Mouse (Mus musculus): Measurements from ENCODE around the gene Tenm2.

Tenm2 gene

DNA sequence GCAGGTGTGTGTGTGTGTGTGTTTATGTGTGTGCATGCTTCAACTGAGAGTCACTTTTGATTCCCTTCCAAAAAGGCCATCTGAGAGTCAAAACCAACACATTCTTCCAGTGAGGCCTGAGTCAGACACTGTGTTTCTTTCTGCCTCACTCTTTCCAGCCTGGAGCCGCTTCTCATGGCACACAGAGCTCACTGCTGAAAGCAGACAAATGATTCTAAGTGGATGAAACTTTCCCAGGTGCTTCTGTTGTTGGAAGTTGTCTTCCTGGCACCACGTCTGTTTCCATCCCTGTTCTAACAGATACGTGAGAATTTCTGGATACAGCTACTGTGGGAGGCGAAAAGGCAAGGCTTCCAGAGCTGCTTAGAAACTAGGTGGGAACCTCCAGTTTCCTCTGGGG, 747.1 kb downstream of the Tenm2 start:
- no peak for DNase-seq (ENCODE audit: low read depth, low spot score)

DNA sequence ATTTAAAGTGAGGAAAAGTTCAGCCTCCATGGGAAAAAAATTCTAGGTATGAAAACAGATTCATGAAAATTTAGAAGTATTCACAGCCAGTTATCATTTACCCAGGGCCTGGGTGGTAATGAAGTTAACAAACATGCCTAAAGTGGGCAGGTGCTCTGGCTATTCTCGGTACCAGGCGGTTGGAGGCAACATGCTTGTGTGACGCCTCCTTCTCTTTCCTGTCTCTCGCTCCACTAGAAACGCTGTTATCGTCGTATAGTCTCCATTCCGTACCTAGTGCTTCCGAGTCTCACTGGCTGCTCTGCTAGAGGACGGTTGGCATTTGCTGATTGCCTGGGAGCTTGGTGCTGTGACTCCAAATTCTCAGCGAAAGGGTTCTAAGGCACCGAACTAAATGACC, 749.7 kb downstream of the Tenm2 start:
- no peak for DNase-seq (ENCODE audit: low read depth, low spot score)

DNA sequence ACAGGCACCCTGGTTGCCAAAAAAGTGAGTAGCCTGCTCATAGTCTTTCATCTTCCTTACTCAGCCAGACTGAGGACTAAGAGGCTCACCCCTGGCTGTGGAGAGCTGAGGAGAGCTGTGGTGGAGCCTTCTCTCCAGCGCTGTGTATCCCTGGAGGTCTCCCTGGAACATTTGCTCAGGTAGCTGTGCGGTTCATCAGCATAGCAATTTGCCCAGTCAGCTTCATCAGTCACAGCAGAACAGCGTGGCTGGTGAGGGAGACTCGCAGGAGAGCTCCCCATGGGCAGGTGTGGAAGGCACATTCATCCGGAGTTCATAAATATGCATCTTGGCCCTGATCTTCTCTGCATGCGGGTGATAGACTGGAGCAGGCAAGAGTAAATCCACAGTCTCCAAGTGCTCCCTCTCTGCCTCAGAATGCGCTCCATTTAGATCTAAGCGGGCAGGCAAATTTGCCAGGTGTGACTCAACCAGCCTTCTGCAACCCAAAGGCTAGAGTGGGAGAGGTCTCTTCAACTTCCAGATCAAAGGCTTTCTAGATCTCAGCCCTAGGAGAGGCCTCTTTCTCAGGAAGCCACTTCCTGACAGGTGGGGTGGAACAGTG, 751.2 kb downstream of the Tenm2 start:
- DNase-seq (ENCODE audit: low read depth, low spot score): no peak

DNA sequence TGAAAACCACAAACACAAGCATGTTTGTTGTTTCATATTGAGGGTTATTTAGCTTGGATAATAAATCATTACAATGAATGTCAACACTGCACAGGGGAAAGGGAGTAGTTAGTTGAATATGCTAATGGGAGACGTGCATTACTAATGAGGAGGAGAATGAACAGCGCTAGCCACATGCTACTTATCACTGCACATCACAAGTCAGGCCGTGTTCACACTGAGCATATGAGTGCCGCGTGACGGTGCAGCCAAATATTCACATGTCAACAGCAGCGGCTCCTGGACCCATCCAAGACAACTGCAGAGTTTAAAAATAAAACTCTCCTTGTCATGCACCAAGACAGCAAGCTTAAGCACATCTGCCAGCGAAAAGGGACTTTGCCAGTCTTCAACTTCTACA, 753.6 kb downstream of the Tenm2 start:
- no peak for DNase-seq (ENCODE audit: low read depth, low spot score)

DNA sequence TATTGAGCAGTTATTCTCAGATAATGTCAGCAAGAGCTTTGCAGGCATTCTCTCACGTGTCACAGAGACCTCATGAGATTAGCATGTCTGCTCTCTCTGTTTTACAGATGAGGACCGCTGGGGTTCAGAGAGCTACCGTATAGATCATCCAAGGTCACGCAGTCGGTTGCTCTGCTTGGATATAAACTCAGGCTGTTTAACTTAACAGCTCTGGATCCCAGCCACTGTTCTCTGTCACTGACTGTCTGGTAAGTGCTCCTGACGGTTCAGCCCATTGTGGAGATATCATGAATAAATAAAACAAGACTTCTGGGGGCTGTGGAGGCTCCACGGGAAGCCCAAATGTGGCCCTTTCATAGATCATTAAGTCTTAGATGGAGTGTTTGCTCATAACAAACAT, 754.2 kb downstream of the Tenm2 start:
- DNase-seq (ENCODE audit: low read depth, low spot score): no peak

DNA sequence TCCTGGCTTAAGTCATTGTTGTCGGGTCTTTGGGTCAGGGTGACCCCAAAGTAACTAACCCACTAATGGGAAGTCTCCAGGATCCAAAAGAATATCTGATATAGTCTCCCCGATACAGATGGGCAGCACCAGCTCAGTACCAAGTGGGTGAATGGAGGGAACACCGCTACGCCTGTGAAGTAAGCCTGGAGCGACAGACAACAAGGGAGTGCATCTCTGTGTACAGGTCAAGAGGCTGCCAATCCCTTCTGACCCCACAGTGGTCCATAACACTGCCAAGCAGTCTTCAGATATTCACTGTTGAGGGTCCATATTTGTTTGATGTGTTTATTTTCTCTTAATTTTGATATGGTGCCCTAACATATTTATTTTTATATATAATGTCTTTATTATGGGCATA, 754.7 kb downstream of the Tenm2 start:
- no peak for DNase-seq (ENCODE audit: low read depth, low spot score)

DNA sequence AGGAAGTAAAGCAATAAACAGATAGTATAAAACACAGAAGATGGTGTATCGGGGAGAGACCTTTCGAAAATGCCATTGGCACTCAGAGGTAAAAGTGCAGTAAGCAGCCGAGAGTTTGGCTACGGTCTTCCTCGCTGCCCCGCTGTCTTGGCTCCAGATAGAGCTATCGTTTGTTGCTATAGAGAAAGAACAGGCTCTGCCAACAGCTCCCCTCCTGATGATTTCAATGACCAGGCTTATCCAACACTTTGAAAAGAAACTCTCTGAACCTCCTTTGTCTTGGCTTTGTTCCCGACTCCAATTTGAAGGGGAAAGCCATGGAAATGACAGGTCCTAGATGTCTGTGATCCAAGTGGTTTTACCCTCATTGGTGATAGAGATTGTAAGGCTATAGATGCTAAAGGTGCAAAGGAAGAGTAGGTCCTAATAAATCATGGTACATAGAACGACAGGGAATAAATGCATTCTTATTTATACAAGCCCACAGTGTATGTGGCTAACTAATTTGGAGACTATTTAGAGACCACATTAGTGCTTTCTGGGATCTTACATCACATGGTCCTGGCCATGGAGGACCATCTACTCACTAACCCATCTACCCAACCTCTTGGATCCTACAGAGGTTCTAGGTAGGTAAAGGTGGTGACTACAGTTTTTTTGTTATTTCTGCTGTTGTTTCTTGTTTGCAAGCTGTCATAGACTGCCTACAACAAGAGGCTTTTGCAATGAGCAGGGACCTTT, 765.8 kb downstream of the Tenm2 start:
- DNase-seq (ENCODE audit: low read depth, low spot score): no peak

DNA sequence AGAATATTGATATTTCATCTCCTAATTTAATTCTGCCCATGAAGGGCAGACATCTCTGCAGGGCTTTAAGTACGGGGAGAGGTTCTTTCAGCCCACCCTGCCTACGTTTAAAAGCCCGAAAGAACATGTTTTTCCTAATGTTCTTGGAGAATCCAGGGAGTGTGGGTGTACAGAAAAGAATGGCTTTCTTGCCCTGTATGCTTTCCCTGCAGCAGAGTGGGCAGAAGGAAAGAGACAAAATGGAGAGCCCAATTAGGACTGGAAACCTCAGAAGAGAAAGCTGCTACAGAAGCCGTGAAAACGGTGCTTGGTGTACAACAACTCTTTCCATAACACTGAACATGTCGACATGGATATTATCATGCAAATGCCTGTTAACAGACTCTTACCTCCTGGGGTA, 777.3 kb downstream of the Tenm2 start:
- no peak for DNase-seq (ENCODE audit: low read depth, low spot score)

DNA sequence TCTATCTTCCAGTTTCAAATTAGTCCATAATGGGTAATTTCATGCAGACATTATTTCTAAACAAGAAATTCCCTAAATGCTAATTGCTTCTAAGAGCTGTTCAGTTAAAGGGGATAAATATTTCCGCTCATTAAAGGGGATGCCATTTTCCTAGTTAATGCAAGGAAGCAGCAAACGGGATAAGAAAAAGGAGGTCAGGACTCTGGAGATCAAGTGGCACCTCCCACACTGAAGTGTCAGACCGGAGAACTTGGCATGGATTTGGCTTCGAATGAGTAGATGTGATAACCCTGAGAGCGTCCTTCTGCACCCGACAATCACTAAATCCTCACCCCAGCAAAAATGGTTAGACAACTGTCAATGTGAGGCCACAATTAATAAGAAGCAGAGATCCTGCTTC, 781.7 kb downstream of the Tenm2 start:
- no peak for DNase-seq (ENCODE audit: low read depth, low spot score)

DNA sequence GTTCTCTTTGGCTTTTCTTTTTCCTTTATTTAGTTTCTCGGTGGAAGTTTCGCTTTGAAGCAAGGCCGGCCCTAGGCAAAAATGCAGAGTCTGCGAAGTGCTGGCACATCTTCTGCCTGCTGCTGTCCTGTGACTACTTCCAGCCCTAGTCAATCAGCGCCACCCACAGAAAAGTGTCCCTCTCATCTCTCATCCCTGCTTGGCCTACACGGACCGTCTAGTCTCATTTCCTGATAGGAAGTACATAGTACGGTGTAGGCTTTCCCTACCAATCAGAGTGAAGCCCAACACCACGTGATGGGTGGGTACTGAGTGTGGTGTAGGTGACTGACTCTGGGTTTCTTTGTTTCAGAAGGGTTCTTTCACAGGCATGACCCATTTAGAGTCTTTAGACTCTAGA, 783.3 kb downstream of the Tenm2 start:
- DNase-seq (ENCODE audit: low read depth, low spot score): no peak

DNA sequence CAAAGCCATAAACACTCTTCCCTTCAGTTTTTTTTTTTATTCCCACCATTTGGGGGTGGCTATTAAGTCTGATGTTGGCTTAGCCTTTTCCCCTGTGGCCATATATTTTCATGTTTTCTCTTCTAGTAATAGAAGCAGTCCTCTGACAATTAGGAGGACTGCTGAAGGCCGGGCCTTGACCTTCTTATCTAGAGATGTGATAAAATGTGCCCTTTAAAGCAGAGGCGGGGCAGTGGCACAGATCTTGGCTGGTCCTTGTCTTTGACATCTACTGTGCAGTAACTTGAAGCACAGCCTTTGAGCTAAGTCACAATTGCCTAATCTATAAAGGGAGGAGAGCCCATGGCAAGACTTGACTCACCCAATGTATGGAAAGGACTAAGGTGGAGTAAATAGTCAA, 789.4 kb downstream of the Tenm2 start:
- DNase-seq (ENCODE audit: low read depth, low spot score): no peak

DNA sequence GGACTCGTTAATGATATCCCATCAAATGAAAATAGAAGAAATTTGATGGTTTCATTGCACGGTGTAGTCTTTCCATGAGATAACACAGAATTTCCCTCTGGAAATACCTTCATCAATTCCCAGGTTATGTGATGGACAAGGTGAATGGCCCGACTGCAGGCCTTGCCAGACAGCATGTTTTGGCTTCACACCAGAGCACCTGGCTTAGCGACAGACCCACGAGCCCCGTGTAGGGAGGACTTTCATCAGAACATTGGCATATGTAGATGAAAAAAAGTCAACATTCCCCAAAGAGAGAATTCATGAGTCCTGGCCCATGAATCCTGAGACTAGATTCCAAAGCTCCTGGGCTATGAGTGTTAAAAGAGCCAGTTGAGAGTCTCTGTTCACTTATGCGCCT, 791.9 kb downstream of the Tenm2 start:
- no peak for DNase-seq (ENCODE audit: low read depth, low spot score)

DNA sequence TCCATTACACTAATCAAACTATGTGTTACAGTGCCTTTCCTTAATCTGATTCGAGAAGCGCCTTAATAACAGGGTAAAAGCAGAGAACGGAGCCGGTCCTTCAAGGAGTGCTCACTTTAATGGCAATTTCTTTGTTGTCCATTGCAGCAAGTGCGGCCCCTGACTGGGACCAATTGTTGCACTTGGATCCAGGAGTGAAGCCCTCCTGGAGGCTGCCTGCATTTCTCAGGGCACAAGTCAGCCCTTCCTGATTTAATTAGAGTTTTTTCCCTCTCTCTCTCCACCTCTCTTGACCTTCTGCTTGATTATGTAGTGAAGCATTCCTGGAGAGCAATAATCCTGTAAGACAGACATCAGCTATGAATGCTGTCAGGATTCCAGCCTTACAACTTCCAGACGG, 794.0 kb downstream of the Tenm2 start:
- DNase-seq (ENCODE audit: low read depth, low spot score): peak; percentile 20

DNA sequence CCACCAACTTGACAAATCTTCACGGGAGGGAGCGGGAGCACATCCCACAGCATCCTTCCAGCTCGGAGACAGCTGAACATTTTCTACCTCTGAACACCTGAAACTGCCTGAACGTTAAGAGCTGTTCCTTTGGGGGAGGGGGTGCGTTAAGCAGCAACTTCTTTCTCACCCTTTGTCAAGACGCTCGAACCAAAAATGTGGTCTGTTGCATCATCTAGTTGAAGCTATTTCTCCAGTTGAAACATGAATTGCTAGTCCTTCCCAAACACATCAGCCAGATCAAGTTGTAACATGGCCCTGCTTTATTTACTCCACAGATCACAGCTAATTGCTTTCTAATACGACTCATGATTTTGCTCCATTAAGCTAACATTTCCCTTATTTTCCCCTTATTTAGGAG, 799.5 kb downstream of the Tenm2 start:
- no peak for DNase-seq (ENCODE audit: low read depth, low spot score)

DNA sequence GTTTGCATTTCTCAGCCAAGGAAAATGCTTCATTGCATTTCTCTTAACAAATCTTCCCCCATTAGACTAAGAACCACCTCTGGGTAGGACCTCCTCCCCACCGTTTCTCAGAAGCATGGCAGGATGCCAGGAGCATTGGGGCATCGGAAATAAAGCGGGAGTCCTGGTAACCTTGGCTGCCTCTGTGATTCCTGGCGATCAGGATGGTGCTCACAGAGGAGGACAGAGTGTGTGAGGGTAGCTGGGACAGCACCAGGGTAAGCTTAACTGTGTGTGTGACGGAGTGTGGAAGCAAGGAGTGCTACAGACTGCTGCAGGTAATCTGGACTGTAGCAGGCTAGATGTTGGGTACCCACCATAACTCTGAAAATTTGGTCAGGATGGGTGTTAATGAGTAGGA, 806.8 kb downstream of the Tenm2 start:
- no peak for DNase-seq (ENCODE audit: low read depth, low spot score)

DNA sequence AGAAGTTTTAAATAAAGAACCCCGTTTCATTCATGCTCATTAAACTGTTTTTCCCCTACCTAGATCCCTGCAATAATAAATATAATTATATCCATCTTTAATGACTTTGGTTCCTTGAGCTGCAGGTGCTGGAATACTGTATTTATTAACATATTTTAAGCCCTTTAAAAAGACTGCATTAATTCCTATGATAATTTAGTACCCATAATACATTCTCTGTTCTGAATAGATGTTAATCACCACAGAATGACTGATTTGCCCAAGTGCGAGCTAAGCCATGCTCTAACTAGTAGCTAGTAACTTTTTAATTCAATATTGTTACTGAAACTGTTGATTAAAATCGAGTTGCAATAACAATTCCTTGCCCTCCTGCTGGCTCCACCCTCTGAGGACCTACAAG, 810.8 kb downstream of the Tenm2 start:
- DNase-seq (ENCODE audit: low read depth, low spot score): no peak

DNA sequence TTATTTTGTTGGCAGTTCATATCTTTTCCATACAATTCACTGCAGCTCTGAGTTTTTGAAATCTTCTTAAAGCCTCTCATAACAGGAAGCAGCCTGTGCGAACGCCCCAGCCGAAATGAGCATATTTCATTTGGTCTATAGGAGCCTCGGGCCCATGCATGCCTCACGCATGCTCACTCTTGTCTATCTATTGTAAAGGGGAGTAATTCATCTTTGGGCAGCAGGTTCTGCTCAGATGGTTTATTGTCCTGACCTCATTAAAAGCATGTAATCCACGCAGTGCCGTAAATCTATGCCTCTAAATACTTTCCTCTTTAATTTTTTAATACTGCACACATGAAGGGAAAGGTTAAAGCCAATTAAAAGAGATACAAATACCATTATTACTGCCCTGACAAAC, 815.7 kb downstream of the Tenm2 start:
- no peak for DNase-seq (ENCODE audit: low read depth, low spot score)

DNA sequence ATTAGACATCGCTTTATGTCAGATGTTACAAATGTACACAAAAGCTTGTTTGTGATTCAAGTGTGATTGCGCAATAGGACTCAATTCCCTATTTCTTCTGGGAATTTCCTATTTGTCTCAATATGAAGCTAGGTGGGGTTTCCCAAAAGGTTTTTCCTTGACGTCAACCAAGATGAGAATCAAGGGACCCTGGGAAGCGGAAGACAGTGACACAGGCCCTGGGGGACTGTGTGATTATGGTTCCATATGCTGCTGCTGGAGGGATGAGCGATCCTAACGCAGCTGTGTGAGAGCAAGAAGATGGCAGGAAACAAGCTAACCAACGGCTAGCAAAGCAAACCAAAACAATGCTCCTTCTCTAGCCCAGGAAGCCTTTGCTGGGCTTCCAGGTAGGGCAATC, 820.5 kb downstream of the Tenm2 start:
- no peak for DNase-seq (ENCODE audit: low read depth, low spot score)

DNA sequence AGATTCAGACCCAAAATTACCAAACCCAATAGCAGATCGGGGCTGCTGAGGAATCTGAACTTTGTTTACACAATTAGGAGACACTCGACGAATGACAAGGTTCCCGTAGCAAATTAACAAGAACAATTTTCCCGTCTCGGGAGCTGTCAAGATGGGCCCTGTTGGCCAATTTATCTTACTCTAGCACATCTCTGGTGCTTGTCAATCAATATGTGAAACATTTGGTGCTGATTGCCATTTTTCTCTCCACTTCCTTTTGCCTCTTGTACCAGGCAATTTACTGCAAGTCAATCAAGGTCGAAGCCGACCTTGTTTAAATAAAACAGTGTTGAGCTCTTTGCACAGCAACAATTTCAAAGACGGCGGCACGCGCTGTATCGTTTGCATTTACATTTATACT, 824.9 kb downstream of the Tenm2 start:
- DNase-seq (ENCODE audit: low read depth, low spot score): no peak

DNA sequence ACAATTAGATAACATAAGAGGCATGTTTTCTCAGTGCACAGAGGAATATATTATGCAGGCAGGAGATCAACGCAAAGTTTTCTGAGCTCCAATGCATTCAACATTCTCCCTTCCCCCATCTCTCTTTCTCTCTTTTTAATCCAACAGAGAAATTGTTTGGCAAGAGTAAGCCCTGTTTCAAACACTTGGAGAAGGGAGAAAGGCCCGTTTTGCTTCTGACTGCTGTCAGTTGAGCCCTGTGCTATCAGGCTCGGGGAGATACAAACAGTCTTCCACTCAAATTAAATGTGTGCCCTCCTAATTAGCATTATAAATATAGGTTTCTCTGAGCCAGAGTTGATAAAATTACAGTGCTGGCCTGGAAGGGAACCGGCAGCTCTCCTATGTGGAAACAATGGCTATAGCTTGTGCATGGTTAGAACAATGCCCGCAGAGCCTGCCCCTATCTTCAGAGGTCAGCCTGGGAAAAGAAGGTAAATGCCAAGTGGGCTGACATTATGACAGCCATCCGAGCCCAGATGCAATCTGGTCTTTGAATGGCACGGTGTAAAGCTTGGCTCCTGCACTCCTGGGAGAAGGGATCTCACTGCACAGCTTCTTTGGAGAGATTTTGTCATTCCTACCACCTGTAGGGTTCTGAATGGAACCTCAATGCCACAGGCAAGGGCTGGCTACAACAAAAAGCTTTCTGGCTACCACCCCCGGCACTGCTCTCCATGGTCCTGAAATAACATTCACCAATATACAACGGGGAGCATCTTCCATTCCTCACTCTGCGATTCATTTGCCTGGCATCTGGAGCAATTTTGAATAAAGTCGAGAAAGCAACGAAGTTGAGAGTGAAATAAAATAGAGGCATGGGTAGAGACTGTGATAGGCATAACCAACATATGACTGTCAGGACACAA, 839.7 kb downstream of the Tenm2 start:
- peak; percentile 64 for DNase-seq (ENCODE audit: low read depth, low spot score)

DNA sequence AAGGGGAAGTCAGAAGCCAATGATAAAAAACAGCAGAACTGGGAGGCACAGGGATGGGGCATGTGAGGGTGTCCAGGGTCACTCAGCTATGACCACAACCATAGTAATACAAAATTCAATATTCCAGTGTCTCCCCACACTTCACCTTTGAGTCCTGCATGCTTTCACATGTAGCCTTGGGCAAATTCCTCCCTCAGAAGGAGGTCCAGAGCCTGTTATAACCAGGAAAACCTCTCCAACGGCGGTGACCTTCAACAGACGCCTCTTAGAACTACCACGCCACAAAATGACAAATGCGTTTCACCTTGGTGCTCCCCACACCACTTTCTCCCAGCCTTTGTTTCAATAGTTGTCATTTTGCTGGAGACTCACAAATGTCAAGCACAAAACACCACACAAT, 851.1 kb downstream of the Tenm2 start:
- DNase-seq (ENCODE audit: low read depth, low spot score): no peak

DNA sequence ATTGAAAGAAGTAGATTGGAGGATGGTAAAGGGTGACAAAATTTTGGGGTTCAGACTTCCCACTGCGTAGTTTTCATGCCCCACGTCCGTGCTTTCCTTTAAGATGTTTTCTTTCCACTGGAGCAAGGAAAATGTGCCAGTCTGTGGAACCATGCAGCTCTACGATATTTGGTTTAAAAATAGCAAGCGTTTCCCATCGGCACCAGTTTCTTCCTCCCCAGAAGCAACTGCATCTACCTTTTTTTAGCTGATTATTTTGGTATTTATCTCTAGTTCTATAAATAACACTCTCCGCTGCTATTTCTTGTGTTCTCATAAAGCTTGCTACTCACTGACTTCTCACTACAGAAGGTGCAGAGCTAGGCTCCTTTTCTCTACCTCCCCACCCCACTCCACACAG, 864.0 kb downstream of the Tenm2 start:
- DNase-seq (ENCODE audit: low read depth, low spot score): no peak

DNA sequence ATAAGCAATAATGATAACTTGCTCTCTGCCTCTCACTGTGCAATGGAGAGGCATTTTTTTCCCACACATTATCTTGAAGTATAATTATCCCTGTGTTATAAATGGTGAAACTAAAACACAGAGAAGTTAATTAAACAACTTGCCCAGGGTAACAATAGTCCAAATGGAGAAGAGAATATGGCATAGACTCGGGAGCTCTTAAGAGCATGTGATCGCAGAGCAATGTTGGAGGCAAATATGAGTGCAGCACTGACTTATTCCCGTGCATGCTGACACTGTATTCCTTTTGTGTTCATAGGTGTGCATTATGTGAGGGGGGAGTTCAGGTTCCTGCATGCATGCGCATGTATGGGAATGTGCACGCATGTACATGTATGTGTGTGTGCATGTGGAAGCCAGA, 870.7 kb downstream of the Tenm2 start:
- DNase-seq (ENCODE audit: low read depth, low spot score): no peak

All from forelimb bud, embryonic 11.5 days (tissue).